Mouse (Mus musculus) kidney, postnatal 4 days (tissue): ENCODE data around the gene Adh5.
"Not testable (repeated sequence)": the region's sequence is repeated elsewhere in the genome, so short reads cannot be mapped to it uniquely, and the experiment has no call there.

ENCODE experiments used
- DNase-seq, 2 experiments: peaks; one replicate each; pipeline ENCODE4 v3.0.0; 2021; ENCODE audit warnings: mixed read lengths in 2 of 2

Adh5 gene

DNA sequence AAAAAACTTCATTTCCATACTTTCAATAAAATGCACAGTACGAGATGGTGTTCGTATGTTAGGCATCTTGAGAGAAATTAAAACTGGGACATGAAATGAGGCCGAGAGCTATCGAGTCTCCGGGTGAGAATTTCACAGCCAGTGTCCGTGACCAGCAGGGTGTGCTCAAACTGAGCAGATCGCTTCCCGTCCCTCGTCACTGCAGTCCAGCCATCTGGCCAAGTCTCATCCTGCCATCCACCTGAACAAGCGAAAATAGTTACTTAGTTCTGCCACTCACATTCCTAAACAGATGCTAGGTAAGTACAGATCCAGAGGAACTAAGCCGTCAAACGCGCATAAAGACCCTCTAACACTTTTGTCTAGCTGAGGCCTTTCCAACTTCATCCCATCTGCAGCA is 17.4 kb downstream of the Adh5 start:
- DNase-seq = peak; percentile 37 to 51

GRCm38 (mm10) chr3:138461832-138462231 is 18.9 kb downstream of the Adh5 start:
- DNase-seq = no peak

GRCm38 (mm10) chr3:138463137-138463536 is 20.2 kb downstream of the Adh5 start:
- peak; percentile 59 to 65 for DNase-seq

GRCm38 (mm10) chr3:138463807-138464206 is 20.9 kb downstream of the Adh5 start:
- DNase-seq = no peak

GRCm38 (mm10) chr3:138464573-138465147 is 21.8 kb downstream of the Adh5 start:
- no peak for DNase-seq

DNA sequence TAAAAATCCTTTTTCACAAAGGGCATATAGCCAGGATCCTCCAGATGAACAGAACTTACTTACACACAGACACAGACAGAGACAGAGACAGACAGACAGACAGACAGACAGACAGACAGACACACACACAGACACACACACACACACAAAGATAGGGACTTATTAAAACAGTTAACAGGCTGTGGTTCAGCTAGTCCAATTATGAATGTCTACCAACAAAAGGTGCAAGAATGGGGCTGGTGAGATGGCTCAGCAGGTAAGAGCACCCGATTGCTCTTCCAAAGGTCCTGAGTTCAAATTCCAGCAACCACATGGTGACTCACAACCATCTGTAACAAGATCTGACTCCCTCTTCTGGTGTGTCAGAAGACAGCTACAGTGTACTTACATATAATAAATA is 23.8 kb downstream of the Adh5 start:
- not testable (repeated sequence) for DNase-seq

DNA sequence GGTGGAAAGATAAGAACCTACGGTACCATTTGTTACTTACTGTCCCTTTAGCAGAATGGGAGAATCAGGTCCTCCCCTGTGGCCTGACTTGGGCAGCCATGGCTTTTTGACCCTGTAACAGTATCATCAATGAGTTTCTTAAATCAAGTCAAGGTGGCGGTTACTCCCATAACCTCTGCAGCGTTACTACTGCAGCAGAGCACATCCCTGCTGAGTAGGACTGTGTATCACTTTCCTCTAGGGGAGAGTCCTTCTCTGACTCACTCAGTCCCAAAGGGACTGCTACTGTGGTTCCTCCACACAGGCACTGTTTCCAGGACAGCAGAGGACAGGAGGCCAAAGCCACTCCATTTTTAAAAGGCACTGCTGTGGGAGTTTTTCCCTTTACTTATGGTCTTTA is 28.2 kb downstream of the Adh5 start:
- no peak for DNase-seq

DNA sequence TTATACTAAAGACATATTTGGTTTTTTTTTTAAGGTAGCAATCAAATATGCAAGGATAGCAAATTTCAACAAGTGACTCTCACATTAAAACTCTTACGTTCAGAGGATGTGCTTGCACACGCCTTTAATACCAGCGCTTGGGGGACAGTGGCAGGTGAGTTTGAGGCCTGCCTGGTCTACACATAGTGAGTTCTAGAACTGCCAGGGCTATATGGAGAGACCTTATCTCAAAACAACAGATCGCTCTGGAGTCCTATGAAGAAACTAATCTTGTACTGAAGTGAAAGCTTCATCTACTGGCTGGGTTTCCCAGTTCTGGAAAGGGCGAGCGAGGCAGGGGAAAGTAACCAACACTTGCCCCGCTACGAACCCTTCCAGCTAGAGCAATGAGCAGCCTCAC is 36.6 kb downstream of the Adh5 start:
- no peak for DNase-seq

- DNase-seq = peak in 1 of 2 experiments; percentile 11
These were observed 38.8 kb downstream of the Adh5 start for GRCm38 (mm10) chr3:138481526-138482284.

DNA sequence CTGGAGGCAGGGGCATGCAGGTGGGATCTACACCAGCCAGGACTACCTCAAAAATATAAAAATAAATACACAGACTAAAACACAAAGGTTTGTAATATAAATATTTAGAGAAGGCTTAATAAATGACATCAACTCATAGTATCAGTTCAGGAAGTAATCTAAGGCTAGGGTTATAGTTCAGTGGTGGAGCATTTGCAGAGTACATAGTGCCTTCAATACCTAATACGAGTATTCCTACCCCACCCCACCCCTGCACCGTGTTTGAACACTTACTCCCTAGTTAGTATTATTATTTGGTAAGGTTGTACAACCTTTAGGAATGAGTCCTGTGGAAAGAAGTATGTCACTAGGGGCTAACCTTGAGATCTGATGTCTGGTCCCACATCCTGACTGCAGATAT is 40.3 kb downstream of the Adh5 start:
- no peak for DNase-seq

GRCm38 (mm10) chr3:138488584-138489326 is 45.9 kb downstream of the Adh5 start:
- DNase-seq = no peak

DNA sequence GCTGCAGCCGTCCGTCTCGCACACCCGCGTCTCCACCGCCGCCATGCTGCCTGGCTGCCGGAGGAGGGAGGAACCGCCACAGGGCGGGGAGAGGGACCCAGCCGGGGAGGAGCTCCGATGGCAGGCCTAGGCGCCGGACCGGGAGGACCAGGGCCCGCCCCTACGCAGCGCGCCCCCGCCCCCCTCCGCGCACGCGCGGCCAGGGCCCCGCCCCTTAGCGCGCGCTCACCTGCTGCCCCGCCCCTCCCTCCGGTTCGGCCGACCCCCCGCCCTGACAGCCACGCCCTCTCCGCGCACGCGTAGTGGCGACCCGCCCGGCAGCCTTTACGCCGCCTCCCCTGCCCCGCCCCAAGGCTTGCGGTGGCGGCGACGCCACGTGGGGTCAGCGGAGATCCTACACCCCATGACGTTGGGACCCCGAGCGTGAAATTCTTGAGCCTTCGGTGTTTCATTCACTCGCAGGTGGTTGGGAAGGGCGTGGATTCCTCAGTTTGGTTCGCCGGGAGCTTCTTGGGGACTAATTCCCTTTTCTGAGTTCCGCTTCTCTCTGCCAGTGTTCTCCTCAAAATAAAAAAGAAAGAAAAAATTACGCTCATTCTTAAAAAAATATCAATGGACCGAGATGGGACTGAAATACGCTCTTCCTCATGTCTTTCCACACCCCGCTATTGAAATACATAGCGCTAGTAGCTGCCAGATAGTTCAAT is 46.6 kb downstream of the Adh5 start, which contains the start of gene Metap1:
Gene Metap1, minus strand, starts transcription at position 189 of the 707 bp plus-strand sequence.
- peak; percentile 98 for DNase-seq

DNA sequence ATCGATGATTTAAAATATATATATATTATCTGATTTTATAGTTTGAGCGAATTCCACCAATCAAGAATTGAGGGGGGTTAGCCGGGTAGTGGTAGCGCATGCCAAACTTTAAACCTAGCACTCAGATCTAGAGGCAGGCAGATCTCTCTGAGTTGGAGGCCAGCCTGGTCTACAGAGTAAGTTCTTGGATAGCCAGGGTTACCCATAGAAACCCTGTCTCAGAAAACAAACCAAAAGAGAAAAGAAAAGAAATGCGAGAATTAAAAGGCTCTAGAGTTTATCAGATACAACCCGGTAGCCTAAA is 47.1 kb downstream of the Adh5 start:
- DNase-seq = no peak

DNA sequence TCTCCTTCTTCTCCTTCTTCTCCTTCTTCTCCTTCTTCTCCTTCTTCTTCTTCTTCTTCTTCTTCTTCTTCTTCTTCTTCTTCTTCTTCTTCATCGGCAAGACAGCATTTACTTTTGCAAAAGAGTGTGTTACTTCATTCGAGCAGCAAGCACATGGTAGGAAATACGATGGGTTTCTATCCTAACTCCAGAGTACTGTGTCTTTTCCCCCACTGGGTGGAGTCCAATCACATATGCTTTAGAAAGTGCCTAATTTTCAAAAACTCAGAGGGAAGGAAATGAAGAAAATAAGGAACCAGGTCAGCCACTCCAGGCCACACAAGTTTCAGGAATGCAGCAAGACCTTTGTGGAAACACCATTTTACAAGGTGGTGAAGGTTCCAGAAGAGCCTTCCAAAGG is 50.8 kb downstream of the Adh5 start:
- DNase-seq = no peak

DNA sequence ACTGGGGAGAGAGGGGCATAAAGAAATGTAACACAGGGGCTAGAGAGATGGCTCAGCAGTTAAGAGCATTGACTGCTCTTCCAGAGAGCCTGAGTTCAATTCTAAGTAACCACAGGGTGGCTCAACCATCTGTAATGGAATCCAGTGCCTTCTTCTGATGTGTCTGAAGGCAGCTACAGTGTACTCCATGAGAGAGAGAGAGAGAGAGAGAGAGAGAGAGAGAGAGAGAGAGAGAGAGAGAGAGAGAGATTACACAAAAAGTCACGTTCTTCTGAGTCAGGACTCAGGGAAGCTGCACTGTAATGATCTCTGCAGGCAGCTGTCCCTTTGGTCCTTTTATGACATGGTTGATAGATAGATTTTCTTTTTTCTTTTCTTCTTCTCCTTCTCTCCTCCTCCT is 51.7 kb downstream of the Adh5 start:
- no peak for DNase-seq

DNA sequence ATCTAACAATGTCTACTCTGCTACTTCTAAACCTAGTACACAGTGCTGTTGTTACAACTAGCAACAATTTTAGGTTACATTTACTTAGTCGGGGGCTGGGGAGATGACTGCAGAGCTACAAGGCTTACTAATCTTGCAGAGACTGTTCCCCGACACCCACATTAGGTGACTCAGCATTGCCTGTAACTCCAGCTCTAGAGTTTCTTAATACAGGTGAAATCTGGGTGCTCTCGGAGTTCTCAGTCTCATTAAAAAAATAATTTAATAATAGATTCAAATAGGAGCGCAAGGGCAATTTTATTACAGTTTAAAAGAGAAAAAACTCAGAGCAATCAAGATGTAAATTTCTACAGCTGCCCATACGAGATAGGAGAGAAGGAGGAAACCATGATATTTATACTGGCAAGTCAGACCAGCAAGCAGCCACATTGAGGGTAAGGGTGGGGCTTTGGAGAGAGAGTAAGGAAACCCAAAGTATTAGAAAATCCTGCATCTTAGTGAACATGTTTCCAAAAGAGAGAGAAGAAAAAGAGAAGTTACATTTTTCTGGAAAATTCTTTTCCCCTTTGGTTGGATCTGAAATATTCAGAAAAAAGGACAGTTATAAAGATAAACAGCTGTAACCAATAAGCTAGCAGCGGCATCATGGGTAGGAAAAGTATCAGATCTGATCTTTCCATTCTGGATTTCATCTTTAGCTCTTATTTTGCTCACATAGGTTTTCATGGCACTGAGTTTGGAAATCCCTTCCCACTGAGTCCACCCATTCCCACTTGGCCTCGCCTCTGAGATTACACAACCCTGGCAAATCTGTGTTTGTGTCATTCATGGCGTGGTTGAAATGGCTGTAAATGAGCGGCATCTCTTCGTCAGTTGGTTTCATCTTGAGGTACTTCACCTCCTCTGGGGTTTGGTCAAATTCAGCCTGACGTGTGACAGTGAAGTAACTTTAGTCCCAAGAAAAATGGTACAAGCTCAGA is 52.6 kb downstream of the Adh5 start:
- no peak for DNase-seq

- no peak for DNase-seq
These were observed 55.8 kb downstream of the Adh5 start for GRCm38 (mm10) chr3:138498731-138499130.

DNA sequence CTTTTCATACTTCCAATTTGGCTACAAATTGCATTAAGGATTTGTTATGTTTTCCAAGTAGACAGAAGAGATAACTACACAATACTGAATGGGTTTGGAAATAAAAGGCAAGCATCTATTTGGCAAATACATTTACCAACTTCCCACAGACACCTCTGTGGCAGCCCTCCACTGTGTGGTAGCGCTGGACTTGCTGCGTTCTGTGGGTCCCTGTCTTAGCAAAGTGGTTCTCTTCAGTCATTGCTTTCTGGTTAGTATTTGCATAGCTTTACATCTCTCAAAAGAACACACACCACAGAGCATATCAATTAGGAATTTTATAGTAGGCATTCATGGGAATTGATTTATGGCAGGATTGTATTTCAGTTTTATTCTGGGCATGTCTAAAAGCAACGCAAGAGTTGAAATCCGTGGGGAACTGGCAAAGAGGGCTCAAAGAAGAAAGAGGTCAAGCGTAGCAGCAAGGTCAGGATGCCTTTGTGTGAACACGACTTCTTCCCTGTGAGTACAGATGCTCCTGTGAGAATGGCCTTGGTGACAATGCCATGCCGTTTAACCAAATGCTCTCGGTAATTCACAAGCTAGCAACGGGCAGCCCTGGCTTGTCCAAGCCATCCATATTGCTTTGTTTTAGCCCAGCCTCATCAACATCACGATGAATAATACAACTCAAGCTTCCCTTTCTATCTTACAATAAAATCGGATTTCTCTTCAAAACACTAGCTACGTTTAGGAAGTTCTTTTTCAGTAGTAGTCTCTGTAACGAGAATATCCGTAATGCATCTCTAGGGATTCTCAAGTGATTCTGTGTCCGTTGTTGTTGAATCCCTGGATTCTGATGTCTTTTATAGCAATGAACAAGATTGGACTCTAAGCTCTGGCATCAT is 57.2 kb downstream of the Adh5 start:
- DNase-seq = no peak

GRCm38 (mm10) chr3:138503754-138504153 is 60.9 kb downstream of the Adh5 start:
- DNase-seq = no peak
